In the genomic region with DNA sequence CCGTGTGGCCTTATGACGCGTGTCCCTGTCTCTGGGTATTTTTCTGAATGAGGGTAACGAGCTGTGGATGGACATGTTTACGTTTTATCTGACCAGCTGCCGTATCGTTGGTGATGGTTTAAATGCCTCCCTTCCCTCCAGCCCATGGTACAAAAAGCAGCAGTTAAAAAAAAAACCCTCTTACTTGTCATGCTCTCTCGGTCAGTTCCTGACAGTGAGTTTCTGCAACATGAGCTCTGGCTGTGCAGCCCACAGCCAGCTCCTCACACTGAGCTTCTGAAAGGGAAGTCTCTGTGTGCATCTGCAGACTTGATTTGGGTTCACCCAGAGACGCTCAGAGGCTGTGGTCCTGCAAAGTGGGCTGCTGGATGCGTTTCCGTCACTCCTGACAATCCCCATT, we compare ENCODE assay signal across 22 mouse cellular contexts.
"Had no signal": no experiment of that assay in that cellular context is flagged by ENCODE, and none has a peak within 500 bp of the region (broad histone marks: within the 10 kb centered on the region; RNA-seq: fewer than 3 reads in every experiment).

No protein-coding gene starts in this region.

- H3K27me3 ChIP-seq: intestine, embryonic 15.5 days; limb, embryonic 13.5 days; liver, embryonic 12.5 days; liver, embryonic 15.5 days; megakaryocyte, embryonic 14.5 days; neural tube, embryonic 12.5 days; neural tube, embryonic 15.5 days; stomach, embryonic 15.5 days had no signal

- H3K4me2 ChIP-seq: intestine, embryonic 15.5 days; limb, embryonic 13.5 days; liver, embryonic 12.5 days; liver, embryonic 15.5 days; neural tube, embryonic 12.5 days; neural tube, embryonic 15.5 days; stomach, embryonic 15.5 days had no signal

- H3K4me1 ChIP-seq: intestine, embryonic 15.5 days; limb, embryonic 13.5 days; liver, embryonic 12.5 days; liver, embryonic 15.5 days; midbrain, embryonic 10.5 days; neural tube, embryonic 12.5 days; neural tube, embryonic 15.5 days; stomach, embryonic 15.5 days had no signal

- H3K4me3 ChIP-seq: intestine, embryonic 15.5 days; layer of hippocampus, adult 2 months; limb, embryonic 10.5 days; limb, embryonic 13.5 days; liver, embryonic 12.5 days; liver, embryonic 15.5 days; megakaryocyte, embryonic 14.5 days; midbrain, embryonic 10.5 days; neural tube, embryonic 12.5 days; neural tube, embryonic 15.5 days; stomach, embryonic 15.5 days had no signal

- ATAC-seq: hindbrain, embryonic 16.5 days; intestine, embryonic 15.5 days; liver, embryonic 12.5 days had no signal

- H3K9me3 ChIP-seq: intestine, embryonic 15.5 days; limb, embryonic 10.5 days; limb, embryonic 13.5 days; liver, embryonic 12.5 days; liver, embryonic 15.5 days; megakaryocyte, embryonic 14.5 days; midbrain, embryonic 10.5 days; neural tube, embryonic 12.5 days; neural tube, embryonic 15.5 days; stomach, embryonic 15.5 days had no signal

- H3K36me3 ChIP-seq: intestine, embryonic 15.5 days; limb, embryonic 10.5 days; liver, embryonic 12.5 days; liver, embryonic 15.5 days; neural tube, embryonic 12.5 days; neural tube, embryonic 15.5 days; stomach, embryonic 15.5 days had no signal

- DNase-seq: kidney, adult 18-20 months; kidney, postnatal 25 days; layer of hippocampus, adult 9-11 months; liver; lung, adult 2 months; lung, postnatal 36 days; midbrain, embryonic 14.5 days; right cerebral cortex, postnatal 25 days; spleen, adult 18-20 months; thymus, postnatal 25 days had no signal

- H3K27ac ChIP-seq: intestine, embryonic 15.5 days; layer of hippocampus, adult 2 months; limb, embryonic 10.5 days; limb, embryonic 13.5 days; liver, embryonic 12.5 days; liver, embryonic 15.5 days; midbrain, embryonic 10.5 days; neural tube, embryonic 12.5 days; neural tube, embryonic 15.5 days; stomach, embryonic 15.5 days had no signal

- H3K9ac ChIP-seq: intestine, embryonic 15.5 days; limb, embryonic 13.5 days; liver, embryonic 12.5 days; liver, embryonic 15.5 days; neural tube, embryonic 12.5 days; neural tube, embryonic 15.5 days; stomach, embryonic 15.5 days had no signal
